Mouse (Mus musculus): ENCODE measurements around the gene Cacng4. TPM values are rescaled to one million over a fixed set of nuclear protein-coding genes. Genes with fewer than 3 reads are reported as not detected.
A peak's percentile ranks its signal among the peaks of the same experiment; 100 is the strongest.

The Cacng4 gene
- polyA plus RNA-seq, 1 experiment from 2014 or later, result 1.3 TPM

DNA sequence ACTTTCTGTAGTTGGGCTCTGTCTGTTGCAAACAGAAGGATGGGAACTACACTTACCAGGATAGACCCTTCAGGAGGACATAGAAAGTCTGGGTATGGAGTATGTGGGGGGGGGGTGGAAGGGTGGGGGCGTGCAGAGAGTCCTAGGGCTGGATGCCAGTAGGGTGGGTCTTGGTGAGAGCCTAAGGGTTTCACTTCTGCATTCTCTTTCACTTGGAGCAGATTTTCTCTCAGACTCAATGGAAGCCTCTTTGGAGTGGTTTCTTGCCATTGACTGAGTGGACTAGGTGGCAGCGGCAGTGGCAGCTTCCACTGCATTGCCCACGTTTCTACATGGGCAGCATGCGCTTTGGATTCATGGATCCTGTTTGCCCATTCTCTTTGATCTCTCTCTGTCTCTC, 94.4 kb downstream of the Cacng4 start:
- H3K9ac ChIP-seq (ENCODE audit: low read depth, low read length), result no peak overlapping the region
- H3K36me3 ChIP-seq (ENCODE audit: control insufficient read depth, insufficient read depth, low read length), result no peaks in the 10 kb centered on the region
- no peak for DNase-seq (ENCODE audit: low spot score)
- 73% methylated on average over 4 of the region's 4 CpGs for WGBS
- H3K4me1 ChIP-seq (replicated peaks; ENCODE audit: control insufficient read depth, insufficient read depth, low read length), result no peaks in the 10 kb centered on the region
- no peak overlapping the region for H3K4me3 ChIP-seq (ENCODE audit: low read depth, low read length)
- no peaks in the 10 kb centered on the region for H3K9me3 ChIP-seq (ENCODE audit: control insufficient read depth, low read length)
- no peak overlapping the region for H3K27ac ChIP-seq (ENCODE audit: low read depth, low read length)
- no peak overlapping the region for H3K4me2 ChIP-seq
- peaks cover 15% of the 10 kb centered on the region for H3K27me3 ChIP-seq (replicated peaks; ENCODE audit: control insufficient read depth, insufficient read depth, low read length)
- no peak for ATAC-seq (replicated peaks; ENCODE audit: low FRiP score)

DNA sequence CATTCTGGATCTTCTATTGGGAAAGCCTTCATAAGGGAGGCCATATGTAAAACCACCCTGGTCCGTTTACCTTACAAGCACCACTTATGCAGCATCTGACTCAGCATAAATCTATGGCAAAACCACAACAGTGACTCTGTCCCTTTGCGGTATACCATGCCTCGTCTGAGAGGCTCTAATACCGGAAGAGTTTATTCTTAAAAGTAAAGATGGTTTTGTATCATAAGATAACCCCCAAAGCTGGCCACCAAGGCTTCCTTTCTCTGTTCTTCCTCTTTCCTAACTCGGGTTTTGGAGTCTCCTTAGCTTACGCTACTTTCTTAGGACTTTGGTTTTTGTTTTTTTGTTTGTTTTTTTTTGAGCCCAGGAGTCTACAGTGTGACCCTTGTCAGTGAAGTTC, 101.0 kb downstream of the Cacng4 start:
- no peak overlapping the region for H3K4me2 ChIP-seq
- no peaks in the 10 kb centered on the region for H3K4me1 ChIP-seq (replicated peaks; ENCODE audit: control insufficient read depth, insufficient read depth, low read length)
- no peak overlapping the region for H3K4me3 ChIP-seq (ENCODE audit: low read depth, low read length)
- H3K27me3 ChIP-seq (replicated peaks; ENCODE audit: control insufficient read depth, insufficient read depth, low read length), result no peaks in the 10 kb centered on the region; the same call in 1 of the 2 replicates
- no peak overlapping the region for H3K27ac ChIP-seq (ENCODE audit: low read depth, low read length)
- DNase-seq (ENCODE audit: low spot score), result no peak
- H3K36me3 ChIP-seq (ENCODE audit: control insufficient read depth, insufficient read depth, low read length), result peaks cover 2% of the 10 kb centered on the region; the same call in 1 of the 2 replicates
- H3K9me3 ChIP-seq (ENCODE audit: control insufficient read depth, low read length), result no peaks in the 10 kb centered on the region
- 43% methylated on average over 6 of the region's 6 CpGs for WGBS
- no peak overlapping the region for H3K9ac ChIP-seq (ENCODE audit: low read depth, low read length)
- peak; percentile 66; the same call in 1 of the 2 replicates for ATAC-seq (replicated peaks; ENCODE audit: low FRiP score)

DNA sequence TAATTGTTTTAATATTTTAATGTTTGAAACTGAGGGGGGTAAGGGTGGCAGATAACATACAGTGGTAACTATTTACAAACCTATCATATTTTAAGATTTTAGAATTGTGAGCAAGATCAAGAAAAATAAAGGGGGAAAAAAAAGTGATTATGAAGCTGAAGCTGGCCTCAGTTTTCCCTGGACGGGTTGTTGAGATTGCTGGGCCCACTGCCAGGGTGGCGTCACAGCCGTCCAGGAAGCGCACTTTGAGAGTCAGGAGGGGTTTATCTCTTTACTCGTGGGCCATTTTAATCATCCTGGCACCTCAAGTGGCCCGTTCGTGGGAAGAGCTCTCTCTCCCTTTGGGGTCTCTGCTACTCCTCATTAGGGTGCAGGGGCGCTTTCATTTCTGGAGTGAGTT, 102.8 kb downstream of the Cacng4 start:
- Histone ChIP-seq H3K36me3 (ENCODE audit: control insufficient read depth, insufficient read depth, low read length) (peaks cover 4% of the 10 kb centered on the region), H3K27me3 (replicated peaks; ENCODE audit: control insufficient read depth, insufficient read depth, low read length) (no peaks in the 10 kb centered on the region; the same call in 1 of the 2 replicates), H3K4me3 (ENCODE audit: low read depth, low read length) (no peak overlapping the region), H3K9me3 (ENCODE audit: control insufficient read depth, low read length) (no peaks in the 10 kb centered on the region), H3K4me1 (replicated peaks; ENCODE audit: control insufficient read depth, insufficient read depth, low read length) (no peaks in the 10 kb centered on the region), H3K9ac (ENCODE audit: low read depth, low read length) (no peak overlapping the region), H3K27ac (ENCODE audit: low read depth, low read length) (no peak overlapping the region), H3K4me2 (no peak overlapping the region)
- 71% methylated on average over 8 of the region's 8 CpGs for WGBS
- ATAC-seq (replicated peaks; ENCODE audit: low FRiP score) (no peak), DNase-seq (ENCODE audit: low spot score) (no peak)

DNA sequence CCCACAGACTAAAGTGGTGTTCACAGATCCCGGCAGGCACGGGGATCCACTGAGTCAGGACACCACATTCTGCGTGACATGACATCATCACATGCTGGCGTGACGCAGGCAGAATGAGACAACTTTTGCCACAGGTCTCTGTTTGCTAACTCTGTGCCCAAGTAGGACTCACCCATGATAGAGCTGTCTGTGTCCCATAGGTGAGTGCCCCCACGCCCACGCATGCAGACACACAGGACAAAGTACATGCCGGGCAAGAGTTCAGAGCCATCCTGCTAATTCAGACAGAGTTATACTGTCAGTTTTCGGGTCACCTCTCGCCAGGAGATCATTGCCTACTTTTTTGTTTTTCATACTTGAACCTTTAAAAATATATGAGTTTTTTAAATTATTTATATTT, 105.9 kb downstream of the Cacng4 start:
- no peaks in the 10 kb centered on the region for H3K27me3 ChIP-seq (replicated peaks; ENCODE audit: control insufficient read depth, insufficient read depth, low read length)
- no peak overlapping the region for H3K9ac ChIP-seq (ENCODE audit: low read depth, low read length)
- peaks cover 17% of the 10 kb centered on the region for H3K36me3 ChIP-seq (ENCODE audit: control insufficient read depth, insufficient read depth, low read length)
- no peak overlapping the region for H3K27ac ChIP-seq (ENCODE audit: low read depth, low read length)
- no peaks in the 10 kb centered on the region for H3K9me3 ChIP-seq (ENCODE audit: control insufficient read depth, low read length)
- no peaks in the 10 kb centered on the region for H3K4me1 ChIP-seq (replicated peaks; ENCODE audit: control insufficient read depth, insufficient read depth, low read length)
- ATAC-seq (replicated peaks; ENCODE audit: low FRiP score) (no peak), DNase-seq (ENCODE audit: low spot score) (no peak)
- 91% methylated on average over 10 of the region's 10 CpGs for WGBS
- no peak overlapping the region for H3K4me2 ChIP-seq
- H3K4me3 ChIP-seq (ENCODE audit: low read depth, low read length), result no peak overlapping the region

DNA sequence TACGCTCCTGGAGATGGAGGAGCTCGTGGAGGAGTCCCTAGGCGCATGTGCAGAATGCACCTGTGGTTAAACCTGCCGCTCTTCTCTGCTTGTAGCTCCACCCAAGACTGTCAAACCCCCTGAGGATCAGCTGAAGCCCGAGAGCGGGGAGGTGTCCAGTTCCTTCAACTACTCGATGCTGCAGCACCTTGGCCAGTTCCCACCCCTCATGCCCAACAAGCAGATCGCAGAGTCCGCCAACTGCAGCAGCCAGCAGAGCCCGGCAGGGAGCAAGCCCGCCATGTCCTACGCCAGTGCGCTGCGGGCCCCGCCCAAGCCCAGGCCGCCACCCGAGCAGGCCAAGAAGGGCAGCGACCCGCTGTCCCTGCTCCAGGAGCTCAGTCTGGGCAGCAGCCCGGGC, 108.1 kb downstream of the Cacng4 start:
- H3K27me3 ChIP-seq (replicated peaks; ENCODE audit: control insufficient read depth, insufficient read depth, low read length), result no peaks in the 10 kb centered on the region
- H3K4me3 ChIP-seq (ENCODE audit: low read depth, low read length), result no peak overlapping the region
- H3K36me3 ChIP-seq (ENCODE audit: control insufficient read depth, insufficient read depth, low read length), result peaks cover 17% of the 10 kb centered on the region
- H3K4me1 ChIP-seq (replicated peaks; ENCODE audit: control insufficient read depth, insufficient read depth, low read length), result no peaks in the 10 kb centered on the region
- DNase-seq (ENCODE audit: low spot score), result no peak
- ATAC-seq (replicated peaks; ENCODE audit: low FRiP score), result no peak
- WGBS, result 90% methylated on average over 20 of the region's 20 CpGs
- H3K4me2 ChIP-seq, result no peak overlapping the region
- H3K9ac ChIP-seq (ENCODE audit: low read depth, low read length), result no peak overlapping the region
- no peak overlapping the region for H3K27ac ChIP-seq (ENCODE audit: low read depth, low read length)
- no peaks in the 10 kb centered on the region for H3K9me3 ChIP-seq (ENCODE audit: control insufficient read depth, low read length)

DNA sequence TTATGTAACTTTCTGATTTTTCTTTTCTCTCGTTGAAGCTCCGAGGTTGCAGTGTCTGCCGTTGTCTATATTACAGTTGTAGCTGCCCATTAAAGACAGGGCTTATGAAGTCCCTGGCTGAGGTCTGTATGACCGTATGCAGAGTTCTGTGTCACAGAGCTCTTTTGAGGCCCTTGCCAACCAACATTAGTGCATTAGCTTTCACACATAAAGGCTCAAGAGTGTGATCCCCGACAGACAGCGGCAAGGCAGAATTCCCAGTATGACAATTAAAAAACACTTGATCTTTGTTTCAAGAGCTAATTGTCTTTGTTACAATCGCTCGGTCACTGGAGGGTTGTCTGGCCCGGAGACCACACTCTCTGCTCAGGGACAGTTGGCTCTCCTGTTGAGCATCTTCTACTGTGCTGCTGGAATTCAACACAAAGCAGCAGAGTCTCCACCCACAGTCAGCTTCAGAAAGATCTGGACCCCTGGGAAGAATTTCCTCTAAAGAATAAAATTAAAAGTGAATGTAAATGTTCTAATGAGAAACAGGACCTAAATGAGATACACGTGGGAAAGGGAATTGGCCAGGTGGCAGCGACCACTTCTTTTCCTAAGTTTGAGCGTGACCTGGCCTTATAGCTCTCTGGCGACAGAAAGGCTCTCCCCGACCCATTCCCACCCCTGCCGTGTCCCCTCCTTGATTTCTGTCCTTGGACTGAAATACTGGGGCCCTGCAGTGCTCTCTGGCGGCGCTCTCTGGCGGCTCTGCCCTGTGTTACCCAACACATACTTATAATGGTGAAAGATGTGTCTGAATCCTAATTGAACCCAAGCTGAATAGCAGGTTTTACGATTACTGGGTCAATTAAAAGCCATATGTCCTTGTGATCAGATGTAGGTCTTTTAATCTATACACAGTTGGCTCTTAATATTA, 110.6 kb downstream of the Cacng4 start:
- ATAC-seq (replicated peaks; ENCODE audit: low FRiP score), result no peak
- Histone ChIP-seq H3K4me3 (ENCODE audit: low read depth, low read length) (no peak overlapping the region), H3K27me3 (replicated peaks; ENCODE audit: control insufficient read depth, insufficient read depth, low read length) (no peaks in the 10 kb centered on the region), H3K4me1 (replicated peaks; ENCODE audit: control insufficient read depth, insufficient read depth, low read length) (no peaks in the 10 kb centered on the region), H3K4me2 (no peak overlapping the region), H3K9ac (ENCODE audit: low read depth, low read length) (no peak overlapping the region), H3K27ac (ENCODE audit: low read depth, low read length) (no peak overlapping the region), H3K9me3 (ENCODE audit: control insufficient read depth, low read length) (no peaks in the 10 kb centered on the region), H3K36me3 (ENCODE audit: control insufficient read depth, insufficient read depth, low read length) (peaks cover 17% of the 10 kb centered on the region)
- DNase-seq (ENCODE audit: low spot score), result no peak
- WGBS, result 89% methylated on average over 19 of the region's 19 CpGs

GRCm38 (mm10) chr11:107682694-107683355, 111.5 kb downstream of the Cacng4 start:
- Histone ChIP-seq H3K4me1 (replicated peaks; ENCODE audit: control insufficient read depth, insufficient read depth, low read length) (no peaks in the 10 kb centered on the region), H3K36me3 (ENCODE audit: control insufficient read depth, insufficient read depth, low read length) (peaks cover 16% of the 10 kb centered on the region)
- no peak for ATAC-seq (replicated peaks; ENCODE audit: low FRiP score)

More at GRCm38 (mm10) chr11:107682694-107683355, 111.5 kb downstream of the Cacng4 start:
- Histone ChIP-seq H3K9me3 (ENCODE audit: control insufficient read depth, low read length) (no peaks in the 10 kb centered on the region), H3K4me3 (ENCODE audit: low read depth, low read length) (no peak overlapping the region), H3K4me2 (no peak overlapping the region), H3K9ac (ENCODE audit: low read depth, low read length) (no peak overlapping the region), H3K27ac (ENCODE audit: low read depth, low read length) (no peak overlapping the region), H3K27me3 (replicated peaks; ENCODE audit: control insufficient read depth, insufficient read depth, low read length) (no peaks in the 10 kb centered on the region)
- no peak for DNase-seq (ENCODE audit: low spot score)
- 88% methylated on average over 9 of the region's 9 CpGs for WGBS

All from liver, embryonic 11.5 days (tissue).